Mouse (Mus musculus) megakaryocyte progenitor cell, adult 5-6 weeks (primary cell): ENCODE results near the gene Epb42. TPM values are rescaled to one million over a fixed set of nuclear protein-coding genes. Genes with fewer than 3 reads are reported as not detected.
"Not testable (repeated sequence)": the region's sequence is repeated elsewhere in the genome, so short reads cannot be mapped to it uniquely, and the experiment has no call there.

Source experiments
- ATAC-seq: replicated peaks from 2 replicates; pipeline ENCODE4 v1.8.0; 2016; ENCODE audit warnings: mild to moderate bottlenecking, moderate TSS enrichment, inconsistent platforms; ENCODE audit not compliant: poor library complexity
- total RNA-seq, 2 experiments: library from RNA; stranded (forward) in 1 of 2; stranded (reverse) in 1 of 2; fragments of 157-497, 149-512 nt in 1 of 2; fragments of 200-1000 nt in 1 of 2; gene quantifications; 2 replicates each; pipeline versions ENCODE4 v1.2.3 to v1.2.4; 2015 to 2017

Gene Epb42
- total RNA-seq (2015) = 1.7 and 2.4 TPM in 2 replicates
- 1.4 and 4.2 TPM in 2 replicates for total RNA-seq (2017)

- peak; percentile 93 for ATAC-seq
Measured at GRCm38 (mm10) chr2:121036733-121037341, at the start of gene Epb42. Gene Epb42 (minus strand): TSS chr2:121037072.

GRCm38 (mm10) chr2:121085480-121086185 is 48.8 kb upstream of the Epb42 start, which contains the start of gene Tgm5:
Gene Tgm5 (minus strand): TSS chr2:121085841.
- ATAC-seq = no peak

GRCm38 (mm10) chr2:121082626-121083025 is 45.8 kb upstream of the Epb42 start:
- peak; percentile 97 for ATAC-seq

GRCm38 (mm10) chr2:121074747-121075146 is 37.9 kb upstream of the Epb42 start:
- no peak for ATAC-seq

GRCm38 (mm10) chr2:121071871-121072270 is 35.0 kb upstream of the Epb42 start:
- no peak for ATAC-seq

- ATAC-seq = no peak
Measured at GRCm38 (mm10) chr2:121069506-121069905, 32.6 kb upstream of the Epb42 start.

- no peak for ATAC-seq
Measured at GRCm38 (mm10) chr2:121067116-121067515, 30.2 kb upstream of the Epb42 start.

GRCm38 (mm10) chr2:121061315-121061714 is 24.4 kb upstream of the Epb42 start:
- no peak for ATAC-seq

GRCm38 (mm10) chr2:121057997-121058396 is 21.1 kb upstream of the Epb42 start:
- ATAC-seq = no peak

GRCm38 (mm10) chr2:121055915-121056314 is 19.0 kb upstream of the Epb42 start:
- ATAC-seq = peak; percentile 93

- peak; percentile 52; the same call in 1 of the 2 replicates for ATAC-seq
Measured at GRCm38 (mm10) chr2:121054060-121054459, 17.2 kb upstream of the Epb42 start.

GRCm38 (mm10) chr2:121052176-121052575 is 15.3 kb upstream of the Epb42 start:
- ATAC-seq = no peak

- no peak for ATAC-seq
Measured at GRCm38 (mm10) chr2:121045653-121046052, 8.8 kb upstream of the Epb42 start.

- ATAC-seq = peak; percentile 49
Measured at GRCm38 (mm10) chr2:121041098-121041497, 4.2 kb upstream of the Epb42 start.

- no peak for ATAC-seq
Measured at GRCm38 (mm10) chr2:121039382-121039781, 2.5 kb upstream of the Epb42 start.

GRCm38 (mm10) chr2:121038851-121039250 is 2.0 kb upstream of the Epb42 start:
- ATAC-seq = not testable (repeated sequence)

- no peak for ATAC-seq
Measured at GRCm38 (mm10) chr2:121022918-121023317, 14.0 kb downstream of the Epb42 start.

- ATAC-seq = no peak
Measured at GRCm38 (mm10) chr2:121017151-121017550, 19.7 kb downstream of the Epb42 start.

- ATAC-seq = no peak
Measured at GRCm38 (mm10) chr2:121016226-121016625, 20.6 kb downstream of the Epb42 start.

- ATAC-seq = no peak
Measured at GRCm38 (mm10) chr2:121015507-121015906, 21.4 kb downstream of the Epb42 start.

GRCm38 (mm10) chr2:121012676-121013075 is 24.2 kb downstream of the Epb42 start:
- ATAC-seq = no peak

- no peak for ATAC-seq
Measured at GRCm38 (mm10) chr2:121009071-121009677, 27.7 kb downstream of the Epb42 start.
